Mouse (Mus musculus): ENCODE data around the gene Ttc14.

Ttc14 gene

DNA sequence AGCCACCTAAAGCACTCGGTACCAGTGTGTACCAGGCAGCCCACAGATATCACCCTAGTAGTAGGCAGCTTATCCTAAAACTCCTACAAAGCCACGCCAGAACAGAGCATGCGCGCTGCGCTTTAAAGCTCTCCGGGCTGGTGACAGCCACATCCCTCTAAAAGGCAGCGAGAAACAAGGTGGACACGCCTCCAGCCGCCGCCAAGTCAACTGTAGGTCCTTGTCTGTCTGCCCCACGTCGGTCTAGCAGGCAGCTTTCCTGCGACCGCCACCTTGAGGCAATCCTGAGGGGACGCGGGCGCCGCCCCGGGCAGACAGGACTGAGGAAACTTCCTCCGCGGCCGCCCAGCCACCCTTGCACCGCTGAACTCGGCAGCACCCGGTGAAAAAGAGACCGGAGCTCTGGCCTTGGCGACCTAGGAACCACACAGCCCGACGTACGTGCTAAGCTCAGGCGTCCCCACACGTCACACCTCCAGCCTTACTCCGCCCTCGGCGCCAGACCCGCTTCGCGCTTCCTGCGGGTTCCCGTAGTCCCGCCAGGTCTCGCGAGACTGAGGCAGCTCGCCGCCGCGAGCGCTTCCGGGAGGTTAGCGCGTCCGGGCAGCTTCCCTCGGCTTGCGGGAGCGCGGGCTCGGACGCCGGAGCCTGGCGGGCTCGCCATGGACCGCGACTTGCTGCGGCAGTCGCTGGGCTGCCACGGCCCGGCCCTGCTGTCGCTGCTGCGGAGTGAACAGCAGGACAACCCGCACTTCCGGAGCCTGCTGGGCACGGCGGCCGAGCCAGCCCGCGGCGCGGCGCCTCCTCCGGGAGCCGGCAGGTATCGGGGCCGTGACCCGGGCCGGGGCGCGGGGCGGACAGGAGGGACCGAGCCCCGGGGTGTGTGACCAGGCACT, at the start of gene Ttc14:
Gene Ttc14, plus strand, starts transcription at position 216 of the 896 bp plus-strand sequence.
- in situ Hi-C loops (cut with MboI, MseI): loop anchor here (10.0 to 25.0 kb wide), 3 partner anchors 855 to 1288 kb away; partner anchors contain the start of genes Actl6a, Sox2 and Zfp639

DNA sequence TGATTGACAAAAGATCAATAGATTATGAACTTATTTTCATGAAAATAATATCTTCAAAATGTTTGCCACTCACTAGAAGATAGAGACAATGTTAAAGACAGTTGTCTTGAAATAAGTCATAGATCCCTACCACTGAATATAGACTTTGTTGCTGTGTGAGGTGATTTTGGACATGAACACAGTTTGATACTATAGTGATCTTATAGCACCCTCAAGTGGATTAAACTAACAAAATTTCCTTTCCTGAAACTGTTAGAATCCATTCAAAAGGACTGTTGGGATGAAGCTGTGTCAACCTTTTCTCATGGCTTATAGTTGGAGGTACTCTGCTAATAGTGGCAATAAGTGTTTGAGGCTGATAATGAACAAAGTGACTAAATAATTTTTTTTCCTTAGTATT, 8.7 kb upstream of the Ttc14 start:
- in situ Hi-C loops (cut with MboI, MseI): loop anchor here (10.0 kb wide), 2 partner anchors 864 to 1086 kb away; partner anchors contain the start of genes Actl6a and Sox2

DNA sequence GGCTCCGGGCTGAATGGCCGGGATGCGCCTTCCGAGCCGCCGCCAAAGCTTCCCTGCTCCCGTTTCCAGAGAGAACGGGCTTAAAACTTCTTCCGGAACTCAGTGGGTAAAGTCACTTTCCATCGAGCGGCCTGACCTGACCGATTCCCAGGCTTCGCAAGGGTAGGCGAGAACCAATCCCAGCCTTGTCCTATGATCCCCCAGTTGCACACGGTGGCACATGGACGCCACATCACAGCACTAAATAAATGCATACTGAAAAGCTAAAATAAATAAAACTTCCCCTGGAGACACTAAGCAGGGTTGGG, 835 bp downstream of the Ttc14 start:
- in situ Hi-C loops (cut with MboI, MseI): loop anchor here (25.0 kb wide), 1 partner anchor 1288 kb away; the partner anchor contains the start of gene Zfp639

DNA sequence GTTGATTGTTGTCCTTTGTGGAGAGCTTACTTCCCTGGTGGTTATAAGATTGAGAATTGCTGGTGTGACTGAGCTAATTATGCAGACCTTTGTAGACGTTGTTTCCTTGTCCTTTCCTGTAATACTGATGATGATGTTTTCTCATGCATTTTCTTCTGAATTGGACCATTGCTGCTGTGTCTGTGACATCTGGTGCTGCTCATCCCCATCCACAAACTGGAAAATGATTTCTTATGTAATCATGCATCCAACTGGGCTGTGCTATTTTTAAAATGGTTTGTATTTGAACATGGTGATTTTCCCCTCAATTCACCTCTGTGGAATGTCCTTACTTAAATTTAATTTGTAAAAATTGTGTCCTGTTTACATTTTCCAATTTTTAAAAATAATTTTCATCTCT, 7.5 kb downstream of the Ttc14 start:
- in situ Hi-C loops (cut with MboI, MseI): loop anchor here (25.0 kb wide), 1 partner anchor 1295 kb away; the partner anchor contains the start of gene Zfp639

DNA sequence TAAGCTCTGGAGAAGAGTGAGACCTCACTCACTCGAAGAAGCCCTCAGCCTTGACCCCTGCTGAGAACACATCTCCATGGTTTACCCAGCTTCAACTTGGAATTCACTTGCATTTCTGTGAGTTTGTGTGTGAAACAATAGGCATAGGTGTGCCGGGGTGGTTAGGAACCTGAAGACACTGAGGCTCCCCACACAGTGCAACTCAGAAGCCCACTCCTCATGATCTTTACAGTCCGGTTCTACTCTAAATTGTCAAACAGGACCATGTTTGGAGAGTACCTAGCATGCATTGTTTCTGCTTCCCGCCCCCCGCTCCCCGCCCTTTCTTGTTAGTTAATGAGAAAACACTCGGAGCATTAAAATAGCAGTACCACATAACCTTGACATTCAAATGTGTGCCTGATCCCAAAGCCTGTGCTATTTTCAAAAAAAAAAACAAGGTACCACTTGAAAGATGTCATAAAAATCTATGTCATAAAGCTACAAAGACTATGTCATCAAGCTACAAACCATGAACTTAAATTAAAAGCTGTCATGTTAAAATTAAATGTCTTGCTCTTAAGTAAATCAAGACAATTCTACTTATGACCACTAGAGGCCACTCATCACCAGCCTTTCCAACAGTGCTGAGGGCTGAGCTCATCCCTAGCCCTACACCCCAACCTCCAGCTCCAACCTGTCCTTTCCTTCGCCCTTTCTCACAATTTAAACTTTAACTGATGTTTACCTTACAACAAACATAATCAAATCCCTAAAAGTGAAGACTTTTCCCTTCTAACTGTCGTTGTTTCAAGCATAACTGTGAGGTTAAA, 24.7 kb downstream of the Ttc14 start:
- in situ Hi-C loops (cut with MboI, MseI): loop anchor here (5.0 to 25.0 kb wide), 2 partner anchors 93 to 1312 kb away; partner anchors contain the start of gene Zfp639

DNA sequence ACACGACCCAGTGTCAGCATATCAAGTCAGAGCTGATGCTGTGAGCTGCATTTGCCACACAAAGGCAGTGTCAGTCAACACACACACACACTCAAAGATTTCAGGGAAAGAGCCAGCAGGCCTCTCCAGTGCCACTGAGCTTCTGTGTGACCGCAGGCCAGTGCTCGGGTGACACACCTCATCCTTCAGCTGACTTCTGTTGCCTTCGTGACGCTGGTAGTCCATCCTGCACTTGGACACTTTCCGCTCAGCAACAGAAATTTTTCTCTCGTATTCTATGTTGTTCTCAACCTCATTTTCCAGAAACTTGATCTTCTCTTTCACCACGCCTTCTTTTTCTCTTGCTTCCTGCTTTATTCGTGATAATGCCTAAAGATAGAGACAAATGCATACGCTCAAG, 32.7 kb downstream of the Ttc14 start:
- in situ Hi-C loops (cut with MboI, MseI): loop anchor here (25.0 kb wide), 1 partner anchor 1655 kb away; no protein-coding TSS in a partner anchor

DNA sequence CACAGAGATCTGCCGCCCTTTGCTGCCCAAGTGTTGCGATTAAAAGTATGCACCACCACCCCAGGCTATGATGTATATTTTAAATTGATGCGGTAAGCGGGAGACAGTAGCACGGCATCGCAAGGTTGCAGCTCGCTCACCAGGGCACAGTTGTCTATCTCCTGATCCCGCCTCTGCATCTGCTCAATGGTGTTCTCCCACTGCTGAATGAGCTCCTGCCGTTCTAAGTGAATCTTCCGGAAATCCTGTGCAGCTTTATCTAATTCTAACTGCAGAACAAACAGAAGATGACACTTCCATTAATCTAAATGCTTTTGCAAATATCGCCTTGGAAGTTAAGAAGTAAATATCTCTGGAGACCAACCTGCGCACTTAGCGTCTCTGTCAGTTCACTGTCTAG, 36.9 kb downstream of the Ttc14 start:
- in situ Hi-C loops (cut with MboI, MseI): loop anchor here (25.0 kb wide), 1 partner anchor 1651 kb away; no protein-coding TSS in a partner anchor

DNA sequence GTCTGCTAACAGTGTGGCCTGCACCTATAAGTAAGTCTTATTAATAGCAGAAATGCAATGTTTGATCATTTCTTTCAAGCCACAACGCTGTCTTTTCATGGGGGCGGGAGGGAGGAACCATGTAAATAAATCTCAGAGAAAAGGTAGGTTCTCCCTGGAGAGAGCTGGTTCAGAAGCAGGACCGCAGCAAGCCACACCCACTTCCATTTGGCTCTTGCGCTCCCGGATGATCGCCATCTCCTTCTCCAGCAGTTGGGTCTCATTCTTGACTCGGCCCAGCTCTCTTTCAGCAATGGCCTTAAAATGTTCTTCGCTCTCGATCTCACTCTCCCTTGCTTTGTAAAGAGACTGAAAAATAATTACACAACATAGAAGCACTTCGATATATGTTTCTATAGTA, 39.2 kb downstream of the Ttc14 start:
- in situ Hi-C loops (cut with MboI, MseI): loop anchor here (25.0 kb wide), 1 partner anchor 1648 kb away; no protein-coding TSS in a partner anchor

DNA sequence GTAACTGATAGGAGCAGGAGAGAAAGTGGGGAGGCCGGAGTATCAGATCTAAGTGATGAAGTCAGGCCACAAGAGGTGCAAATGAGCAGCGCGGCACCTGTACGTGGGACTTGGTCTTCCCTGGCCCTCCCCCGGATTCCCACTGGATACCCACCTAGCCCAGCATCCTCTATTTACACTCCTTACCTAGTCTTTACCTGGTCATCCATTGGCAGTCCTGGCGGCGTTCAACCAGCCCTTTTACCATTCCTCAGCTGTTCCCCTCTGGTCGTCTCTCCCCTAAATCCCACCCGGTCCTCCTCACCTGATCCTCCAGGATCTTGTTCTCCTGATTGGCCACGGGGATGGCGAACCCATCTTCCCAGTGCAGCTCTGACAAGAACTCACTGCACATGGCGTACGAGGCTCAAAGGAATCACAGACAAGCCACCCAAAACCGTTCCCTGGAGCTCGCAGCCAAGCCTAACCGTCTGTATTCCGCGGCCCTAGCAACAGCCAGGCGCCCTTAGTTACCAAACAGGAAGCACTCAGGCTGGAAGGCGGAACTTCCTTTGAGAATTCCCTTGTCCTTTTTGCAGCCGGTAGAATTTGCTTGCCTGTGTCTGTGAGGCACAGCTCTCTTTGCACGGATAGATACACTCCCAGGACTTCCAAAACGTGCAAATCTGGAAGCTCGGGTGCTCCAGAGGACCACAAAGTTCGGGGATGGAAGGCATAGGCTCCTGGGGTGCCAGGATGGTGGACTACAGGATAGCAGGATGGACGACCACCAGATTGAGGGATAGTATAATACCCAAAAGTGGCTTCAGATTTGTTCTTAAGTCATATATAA, 44.4 kb downstream of the Ttc14 start, which contains the start of gene Ccdc39:
Gene Ccdc39, minus strand, starts transcription at position 510 of the 832 bp plus-strand sequence.
- in situ Hi-C loops (cut with MboI, MseI): loop anchor here (25.0 kb wide), 1 partner anchor 1643 kb away; no protein-coding TSS in a partner anchor

DNA sequence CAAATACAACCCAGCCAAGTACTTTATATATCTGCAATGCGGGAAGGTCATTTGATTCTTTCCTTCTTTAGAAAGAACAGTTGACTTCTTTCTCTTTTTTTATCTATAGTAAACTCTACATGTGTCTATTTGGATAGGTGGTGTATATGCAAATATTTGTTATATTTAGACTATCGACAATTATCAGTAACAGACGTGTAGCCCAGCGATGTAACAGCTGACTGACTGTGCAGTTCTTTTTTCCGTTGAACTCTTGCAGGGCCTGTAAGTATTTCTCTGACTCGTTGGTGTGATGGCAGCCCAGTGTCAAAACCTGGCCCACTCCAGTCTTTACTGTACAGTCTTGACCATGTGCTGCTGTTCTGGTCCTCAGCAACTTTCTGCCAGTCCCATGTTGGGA, 47.0 kb downstream of the Ttc14 start:
- in situ Hi-C loops (cut with MboI, MseI): loop anchor here (25.0 kb wide), 1 partner anchor 1641 kb away; no protein-coding TSS in a partner anchor

DNA sequence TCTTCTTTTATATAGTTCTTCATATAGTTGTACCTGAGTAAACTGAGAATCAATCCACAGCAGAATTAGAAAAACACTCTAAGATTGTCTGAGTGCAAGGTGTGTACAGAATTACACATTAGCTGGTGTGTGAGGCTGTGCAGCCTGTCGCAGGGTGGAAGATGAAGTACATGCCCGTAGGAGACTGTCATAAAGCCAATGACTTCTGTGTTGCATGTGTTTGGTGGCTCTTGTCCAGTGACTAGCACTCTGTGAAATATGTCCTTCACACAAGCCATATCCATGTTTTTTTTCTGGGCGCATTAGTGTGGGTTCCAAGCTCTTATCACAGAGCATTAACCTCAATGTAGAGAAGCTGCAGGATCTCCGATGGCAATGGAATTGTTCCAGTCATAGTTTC, 51.2 kb downstream of the Ttc14 start:
- in situ Hi-C loops (cut with MboI, MseI): no loop called here

DNA sequence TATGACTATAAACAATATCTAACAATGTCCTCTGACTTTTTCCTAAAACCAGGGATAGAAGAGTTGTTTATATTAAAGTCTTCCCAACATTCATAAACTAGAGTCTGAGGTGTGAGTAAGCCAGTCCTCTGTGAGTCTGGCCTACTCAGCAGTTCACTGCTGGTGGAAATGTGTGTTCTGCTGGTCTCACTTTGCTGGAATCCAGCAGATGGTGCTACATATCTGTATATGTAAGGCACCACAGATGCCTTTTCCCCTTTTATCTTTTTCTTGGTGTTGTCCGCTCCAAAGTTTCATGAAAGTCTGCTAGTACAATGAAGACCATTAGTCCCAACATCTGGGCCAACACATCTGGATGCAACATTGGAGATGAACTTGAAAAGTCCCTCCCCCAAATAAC, 53.4 kb downstream of the Ttc14 start:
- in situ Hi-C loops (cut with MboI, MseI): no loop called here

DNA sequence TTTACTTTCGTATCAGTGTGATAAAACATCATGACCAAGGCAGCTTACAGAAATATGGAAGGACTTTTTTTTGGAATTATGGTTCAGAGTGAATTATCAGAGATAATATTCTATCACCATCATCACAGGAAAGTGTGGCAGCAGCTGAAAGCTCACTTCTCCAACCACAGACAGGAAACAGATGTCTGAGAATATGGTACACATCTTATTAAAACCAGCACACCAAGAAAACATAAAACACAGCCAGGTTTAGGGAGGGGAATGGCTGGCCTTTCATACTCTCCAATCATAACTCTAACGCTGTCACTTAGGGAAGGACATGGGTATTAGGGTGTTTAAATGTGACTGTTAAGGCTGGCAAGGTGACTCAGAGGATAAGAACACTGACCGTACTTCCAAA, 59.3 kb downstream of the Ttc14 start:
- in situ Hi-C loops (cut with MboI, MseI): no loop called here

DNA sequence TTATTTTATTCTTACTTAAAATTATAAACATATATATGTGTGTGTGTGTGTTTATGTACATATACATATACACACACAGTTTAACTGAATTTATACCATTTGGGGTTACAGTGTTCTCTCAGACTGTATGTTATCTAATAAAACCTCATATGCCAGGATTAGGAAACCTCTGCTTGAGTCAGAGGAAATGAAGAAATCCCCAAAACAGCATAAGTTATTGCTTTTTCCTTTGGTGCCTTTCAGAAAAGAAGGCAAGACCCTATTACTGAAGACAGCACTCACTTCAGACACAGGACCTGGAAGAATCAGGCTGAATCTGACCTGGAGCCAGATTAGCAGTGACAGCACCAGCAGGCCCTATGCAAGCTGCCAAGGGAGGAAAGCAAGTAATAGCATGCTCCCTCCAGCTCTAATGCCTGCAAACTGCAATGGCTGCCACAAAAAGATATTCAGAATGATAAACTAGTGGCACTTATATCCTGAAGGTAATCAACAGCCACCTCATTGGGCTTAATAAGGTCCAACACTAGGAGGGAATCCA, 64.4 kb downstream of the Ttc14 start:
- in situ Hi-C loops (cut with MboI, MseI): no loop called here
